Mouse (Mus musculus) midbrain, embryonic 11.5 days (tissue): ENCODE data around the gene Srp9. TPM values are rescaled to one million over a fixed set of nuclear protein-coding genes. Genes with fewer than 3 reads are reported as not detected.

Experiments used
- ATAC-seq: fragments of 200-750 bp; cut with Nextera tagmentation; 2 replicates; pipeline ENCODE4 v1.8.0; 2017; ENCODE audit warnings: moderate TSS enrichment, moderate library complexity; ENCODE audit not compliant: low FRiP score
- DNase-seq: peaks from one replicate; pipeline ENCODE4 v3.0.0; 2015; ENCODE audit warnings: low spot score; ENCODE audit errors: missing footprints
- H3K27ac ChIP-seq: fragments of 300-500 bp; sonication (generic); 2 replicates; pipeline ENCODE4 v1.5.1; 2014; ENCODE audit warnings: low read depth, low read length
- H3K27me3 ChIP-seq: fragments of 300-500 bp; sonication (generic); 2 replicates; pipeline ENCODE4 v1.6.1; 2014; ENCODE audit warnings: mild to moderate bottlenecking, low read length, moderate library complexity, mixed read lengths; ENCODE audit not compliant: control insufficient read depth, insufficient read depth
- H3K36me3 ChIP-seq: fragments of 300-500 bp; sonication (generic); 2 replicates; pipeline ENCODE4 v1.6.1; 2014; ENCODE audit warnings: mild to moderate bottlenecking, low read length, moderate library complexity, mixed read lengths; ENCODE audit not compliant: control insufficient read depth, insufficient read depth
- H3K4me1 ChIP-seq: fragments of 300-500 bp; sonication (generic); 2 replicates; pipeline ENCODE4 v1.6.1; 2014; ENCODE audit warnings: low read length; ENCODE audit not compliant: control insufficient read depth, insufficient read depth
- H3K4me2 ChIP-seq: fragments of 300-500 bp; sonication (generic); 2 replicates; pipeline ENCODE4 v1.6.1; 2014; ENCODE audit warnings: mild to moderate bottlenecking, moderate library complexity
- H3K4me3 ChIP-seq: fragments of 300-500 bp; sonication (generic); 2 replicates; pipeline ENCODE4 v1.5.1; 2014; ENCODE audit warnings: low read depth, low read length
- H3K9ac ChIP-seq: fragments of 300-500 bp; sonication (generic); 2 replicates; pipeline ENCODE4 v1.6.1; 2014; ENCODE audit warnings: low read length
- H3K9me3 ChIP-seq: fragments of 300-500 bp; sonication (generic); 2 replicates; pipeline ENCODE4 v1.6.1; 2016; ENCODE audit warnings: low read length; ENCODE audit not compliant: control insufficient read depth
- WGBS: fragments of 180-500 bp; shearing (Covaris S2); extraction: QIAGEN DNeasy Blood & Tissue Kit; methylation state at CpG from one replicate; pipeline ENCODE4 v1.1.7; 2014; 5-methylcytosine and 5-hydroxymethylcytosine counted together
- polyA plus RNA-seq: library from polyadenylated mRNA; unstranded; fragments of >200 nt; fragmentation: Nextera tagmentation; extraction: Ambion mirVana; gene quantifications from 2 replicates; pipeline ENCODE4 v1.2.1, GENCODE M21; 2014

Srp9 gene
- polyA plus RNA-seq, 1 experiment from 2014 or later, result 158 TPM

DNA sequence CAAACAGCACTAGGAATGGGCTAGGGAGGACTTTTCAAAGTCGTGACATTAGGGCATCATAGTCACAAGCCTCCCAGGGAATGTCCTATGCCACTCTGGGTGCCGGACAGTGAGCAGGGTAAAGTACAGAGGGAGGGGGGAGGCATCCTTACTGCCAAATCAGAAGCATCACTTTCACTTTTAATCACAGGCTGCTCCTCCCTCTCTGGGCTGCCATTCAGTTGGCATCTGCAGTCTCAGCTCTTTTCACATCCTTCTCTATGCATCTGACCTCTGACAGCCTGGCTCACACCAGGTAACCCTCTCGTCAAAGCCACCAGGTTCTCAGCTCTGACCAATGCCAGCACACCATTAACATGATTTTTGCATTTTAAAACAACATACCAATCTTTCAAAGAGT lies 24.1 kb upstream of the Srp9 start:
- Histone ChIP-seq H3K9me3 (no peaks in the 10 kb centered on the region), H3K9ac (no peak overlapping the region), H3K4me3 (no peak overlapping the region), H3K36me3 (no peaks in the 10 kb centered on the region), H3K4me2 (no peak overlapping the region), H3K27me3 (no peaks in the 10 kb centered on the region), H3K4me1 (no peaks in the 10 kb centered on the region), H3K27ac (no peak overlapping the region)
- 65% methylated on average over 3 of the region's 3 CpGs for WGBS
- ATAC-seq, result no peak
- DNase-seq, result no peak

DNA sequence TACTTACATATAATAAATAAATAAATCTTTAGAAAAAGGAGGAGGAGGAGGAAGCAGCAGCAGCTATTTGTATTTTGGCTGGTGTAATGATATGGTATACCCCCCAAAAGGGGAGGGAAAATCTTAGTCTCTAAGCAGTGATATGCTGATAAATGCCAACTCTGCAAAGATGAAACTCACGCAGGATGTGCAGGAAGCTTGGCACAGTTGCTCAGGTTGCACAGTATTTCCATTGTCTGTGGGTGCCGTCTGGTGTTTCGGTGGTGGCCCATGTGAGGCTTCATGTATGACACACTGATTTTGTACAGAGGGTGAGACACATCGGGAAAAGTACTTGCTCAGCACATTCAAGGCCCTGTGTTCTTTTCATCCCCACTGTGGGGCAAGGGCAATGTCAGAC lies 23.1 kb upstream of the Srp9 start:
- ATAC-seq, result no peak
- Histone ChIP-seq H3K27ac (no peak overlapping the region), H3K4me3 (no peak overlapping the region), H3K4me1 (no peaks in the 10 kb centered on the region), H3K9me3 (no peaks in the 10 kb centered on the region), H3K9ac (no peak overlapping the region), H3K4me2 (no peak overlapping the region), H3K27me3 (no peaks in the 10 kb centered on the region), H3K36me3 (no peaks in the 10 kb centered on the region)
- DNase-seq, result peak; percentile 81
- 82% methylated on average over 4 of the region's 4 CpGs for WGBS

DNA sequence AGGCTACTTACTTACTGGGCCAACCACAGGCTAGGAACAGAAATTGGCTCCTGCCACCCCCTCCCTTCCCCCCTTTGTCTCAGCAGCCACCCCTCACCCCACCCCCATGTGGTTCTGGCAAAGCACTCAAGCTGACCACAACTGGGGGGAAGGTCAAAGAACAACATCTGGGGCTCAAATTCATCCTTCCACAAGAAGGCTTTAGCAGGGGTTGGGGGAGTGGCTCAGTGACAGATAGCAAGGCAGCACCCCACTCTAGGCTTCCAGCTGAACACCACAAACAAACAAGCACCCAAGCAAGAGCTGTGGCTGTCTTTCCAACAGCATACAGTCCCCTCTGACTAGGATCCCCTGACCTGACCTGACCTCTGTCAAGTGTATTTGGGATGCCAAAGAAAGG lies 21.8 kb upstream of the Srp9 start:
- H3K9me3 ChIP-seq, result no peaks in the 10 kb centered on the region
- ATAC-seq, result no peak
- DNase-seq, result no peak

GRCm38 (mm10) chr1:182103436-182103835 lies 21.1 kb upstream of the Srp9 start:
- no peaks in the 10 kb centered on the region for H3K27me3 ChIP-seq
- H3K4me2 ChIP-seq, result no peak overlapping the region
- H3K27ac ChIP-seq, result no peak overlapping the region
- ATAC-seq, result no peak
- H3K9me3 ChIP-seq, result no peaks in the 10 kb centered on the region
- no peak overlapping the region for H3K9ac ChIP-seq
- no peaks in the 10 kb centered on the region for H3K36me3 ChIP-seq
- WGBS, result 83% methylated on average over 11 of the region's 11 CpGs
- no peaks in the 10 kb centered on the region for H3K4me1 ChIP-seq
- DNase-seq, result peak; percentile 8
- H3K4me3 ChIP-seq, result no peak overlapping the region

More for the DNA sequence above, 21.8 kb upstream of the Srp9 start:
- Histone ChIP-seq H3K4me3 (no peak overlapping the region), H3K9ac (no peak overlapping the region), H3K27ac (no peak overlapping the region), H3K4me2 (no peak overlapping the region), H3K27me3 (no peaks in the 10 kb centered on the region), H3K36me3 (no peaks in the 10 kb centered on the region), H3K4me1 (no peaks in the 10 kb centered on the region)

DNA sequence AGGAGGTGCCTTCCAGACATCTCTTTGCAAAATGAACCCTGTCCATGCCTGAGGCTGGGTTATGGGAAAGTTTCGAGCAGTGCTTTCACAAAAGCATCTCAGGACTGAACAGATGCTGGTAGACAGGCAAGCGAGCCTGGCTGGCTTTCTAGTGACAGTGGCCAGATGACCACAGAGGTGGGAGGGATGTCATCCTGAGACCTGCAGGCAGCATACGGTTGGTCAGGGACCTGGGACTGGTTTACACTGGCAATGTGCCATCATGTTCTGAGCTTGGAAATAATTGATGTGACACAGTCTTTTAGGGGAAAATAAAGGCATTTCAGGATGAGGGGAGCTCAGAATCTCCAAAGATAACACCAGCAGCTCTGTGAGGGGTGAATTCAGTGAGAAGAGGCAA lies 19.5 kb upstream of the Srp9 start:
- 73% methylated on average over 3 of the region's 3 CpGs for WGBS
- Histone ChIP-seq H3K27me3 (no peaks in the 10 kb centered on the region), H3K36me3 (no peaks in the 10 kb centered on the region), H3K4me2 (no peak overlapping the region), H3K4me1 (no peaks in the 10 kb centered on the region), H3K9ac (no peak overlapping the region), H3K9me3 (no peaks in the 10 kb centered on the region), H3K27ac (no peak overlapping the region), H3K4me3 (no peak overlapping the region)
- DNase-seq (peak; percentile 41), ATAC-seq (no peak)

DNA sequence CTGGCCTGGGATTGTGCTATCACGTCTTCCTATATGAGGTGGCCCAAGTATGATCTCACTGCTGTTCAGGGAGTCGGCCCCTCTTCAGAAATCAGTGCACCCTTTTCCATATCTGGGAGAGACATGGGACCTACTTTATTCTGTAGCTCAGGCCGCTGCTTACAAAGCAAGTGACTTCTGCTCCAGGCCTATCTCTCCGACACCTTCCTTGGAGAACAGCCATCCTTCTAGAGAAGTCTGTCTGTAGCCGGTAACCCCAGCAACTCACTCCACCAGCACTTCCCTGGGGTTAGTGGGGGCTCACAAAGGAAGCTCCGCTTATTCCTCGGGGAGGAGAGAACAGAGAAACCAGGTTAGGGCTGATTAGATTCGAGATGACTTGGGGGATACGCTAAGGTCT lies 17.3 kb upstream of the Srp9 start:
- H3K27ac ChIP-seq, result no peak overlapping the region
- no peaks in the 10 kb centered on the region for H3K36me3 ChIP-seq
- ATAC-seq (no peak), DNase-seq (no peak)
- no peak overlapping the region for H3K4me2 ChIP-seq
- WGBS, result 79% methylated on average over 9 of the region's 9 CpGs
- H3K4me1 ChIP-seq, result no peaks in the 10 kb centered on the region
- H3K9ac ChIP-seq, result no peak overlapping the region
- no peaks in the 10 kb centered on the region for H3K27me3 ChIP-seq
- no peak overlapping the region for H3K4me3 ChIP-seq
- no peaks in the 10 kb centered on the region for H3K9me3 ChIP-seq

GRCm38 (mm10) chr1:182108397-182109099 lies 16.0 kb upstream of the Srp9 start:
- no peak overlapping the region for H3K4me3 ChIP-seq
- H3K9ac ChIP-seq, result no peak overlapping the region
- ATAC-seq (no peak), DNase-seq (peak; percentile 53)
- 81% methylated on average over 13 of the region's 13 CpGs for WGBS
- no peak overlapping the region for H3K4me2 ChIP-seq
- no peaks in the 10 kb centered on the region for H3K9me3 ChIP-seq
- H3K27me3 ChIP-seq, result no peaks in the 10 kb centered on the region
- H3K36me3 ChIP-seq, result no peaks in the 10 kb centered on the region
- H3K27ac ChIP-seq, result no peak overlapping the region
- H3K4me1 ChIP-seq, result no peaks in the 10 kb centered on the region

- ATAC-seq (no peak), DNase-seq (peak; percentile 2)
- H3K4me1 ChIP-seq, result no peaks in the 10 kb centered on the region; the same call in 1 of the 2 replicates
- 89% methylated on average over 11 of the region's 11 CpGs for WGBS
- no peaks in the 10 kb centered on the region for H3K36me3 ChIP-seq
- no peaks in the 10 kb centered on the region for H3K9me3 ChIP-seq
- H3K4me3 ChIP-seq, result no peak overlapping the region
- H3K4me2 ChIP-seq, result no peak overlapping the region
- H3K9ac ChIP-seq, result no peak overlapping the region
- H3K27me3 ChIP-seq, result no peaks in the 10 kb centered on the region
- no peak overlapping the region for H3K27ac ChIP-seq
Measured at GRCm38 (mm10) chr1:182110185-182110584, 14.4 kb upstream of the Srp9 start.

GRCm38 (mm10) chr1:182110708-182111385 lies 13.7 kb upstream of the Srp9 start:
- no peak for ATAC-seq
- no peaks in the 10 kb centered on the region; the same call in 1 of the 2 replicates for H3K4me1 ChIP-seq

More at GRCm38 (mm10) chr1:182110708-182111385, 13.7 kb upstream of the Srp9 start:
- DNase-seq, result peak; percentile 69
- 78% methylated on average over 15 of the region's 15 CpGs for WGBS
- no peak overlapping the region for H3K4me3 ChIP-seq
- no peak overlapping the region for H3K9ac ChIP-seq
- no peaks in the 10 kb centered on the region for H3K27me3 ChIP-seq
- no peak overlapping the region for H3K4me2 ChIP-seq
- H3K9me3 ChIP-seq, result no peaks in the 10 kb centered on the region
- no peaks in the 10 kb centered on the region for H3K36me3 ChIP-seq
- H3K27ac ChIP-seq, result no peak overlapping the region
